Mouse (Mus musculus): ENCODE measurements around the gene Pam.
A peak's percentile ranks its signal among the peaks of the same experiment; 100 is the strongest.
"Not testable (repeated sequence)": the region's sequence is repeated elsewhere in the genome, so short reads cannot be mapped to it uniquely, and the experiment has no call there.

Pam gene

DNA sequence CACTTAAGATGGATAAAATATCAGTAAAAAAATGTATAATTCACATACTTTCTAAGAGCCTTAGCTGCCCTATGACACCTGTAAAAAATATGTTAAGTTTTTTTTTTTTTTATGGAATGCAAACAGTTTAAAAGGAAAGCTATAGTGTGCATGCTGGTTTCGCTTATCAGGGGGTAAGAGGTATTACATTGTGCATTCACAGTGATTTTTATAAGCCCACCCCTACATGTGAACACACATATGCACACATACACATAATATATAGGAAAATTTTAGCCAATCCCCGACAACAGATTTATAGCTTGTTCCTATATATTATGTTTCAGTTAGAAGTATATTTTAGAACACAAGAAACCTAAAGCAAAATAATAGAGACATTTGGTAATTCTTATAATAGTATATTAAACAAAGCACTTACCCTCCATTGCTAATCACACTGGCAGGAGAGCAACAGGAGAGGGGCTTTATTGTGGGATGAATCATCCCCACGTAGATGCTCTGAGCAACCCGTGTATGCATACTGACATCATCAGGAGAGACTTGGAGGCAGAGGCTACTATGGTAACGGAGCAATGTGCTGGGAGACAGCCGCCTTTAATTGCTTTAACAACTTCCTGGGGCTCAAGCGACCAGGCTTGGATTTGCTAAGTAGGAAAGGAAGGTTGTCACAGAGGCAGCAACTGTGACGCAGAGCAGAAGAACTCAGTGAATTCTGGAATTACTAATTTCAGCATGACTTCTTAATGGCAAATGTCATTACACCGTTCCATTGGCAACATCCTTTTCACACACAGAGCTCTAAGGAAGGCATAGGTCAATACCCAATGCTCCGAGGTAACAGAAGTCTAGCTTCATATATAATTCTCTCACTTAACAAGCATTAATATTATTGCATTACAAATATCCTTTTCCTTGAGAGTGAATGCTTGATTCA, 47.9 kb downstream of the Pam start:
- no peak for DNase-seq (ENCODE audit: extremely low read depth, insufficient read length, low spot score)

- DNase-seq (ENCODE audit: extremely low read depth, insufficient read length, low spot score), result no peak
These were observed 53.0 kb downstream of the Pam start for GRCm38 (mm10) chr1:98042425-98042824.

GRCm38 (mm10) chr1:98038252-98038651, 57.2 kb downstream of the Pam start:
- DNase-seq (ENCODE audit: extremely low read depth, insufficient read length, low spot score), result peak; percentile 51

- DNase-seq (ENCODE audit: extremely low read depth, insufficient read length, low spot score), result no peak
These were observed 59.7 kb downstream of the Pam start for GRCm38 (mm10) chr1:98035736-98036135.

GRCm38 (mm10) chr1:98031802-98032201, 63.6 kb downstream of the Pam start:
- no peak for DNase-seq (ENCODE audit: extremely low read depth, insufficient read length, low spot score)

- peak; percentile 63 for DNase-seq (ENCODE audit: extremely low read depth, insufficient read length, low spot score)
These were observed 66.4 kb downstream of the Pam start for GRCm38 (mm10) chr1:98029025-98029424.

DNA sequence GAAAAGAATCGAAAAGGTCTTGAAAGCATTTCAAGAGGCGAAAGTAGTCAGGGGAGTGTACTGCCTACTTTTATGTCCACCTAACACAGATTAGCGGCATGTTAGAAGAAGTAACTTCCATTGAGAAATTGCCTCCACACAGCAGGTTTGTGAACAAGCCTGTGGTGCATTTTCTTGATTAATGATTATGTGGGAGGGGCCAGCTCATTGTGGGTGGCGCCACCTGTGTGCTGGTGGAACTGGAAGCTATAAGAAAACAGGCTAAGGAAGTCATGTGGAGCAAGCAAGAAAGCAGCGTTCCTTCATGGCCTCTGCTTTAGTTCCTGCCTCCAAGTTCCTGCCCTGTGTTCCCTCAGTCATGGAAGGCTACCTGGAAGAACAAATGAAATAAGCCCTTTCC, 67.0 kb downstream of the Pam start:
- no peak for DNase-seq (ENCODE audit: extremely low read depth, insufficient read length, low spot score)

- no peak for DNase-seq (ENCODE audit: extremely low read depth, insufficient read length, low spot score)
These were observed 67.5 kb downstream of the Pam start for GRCm38 (mm10) chr1:98027959-98028358.

DNA sequence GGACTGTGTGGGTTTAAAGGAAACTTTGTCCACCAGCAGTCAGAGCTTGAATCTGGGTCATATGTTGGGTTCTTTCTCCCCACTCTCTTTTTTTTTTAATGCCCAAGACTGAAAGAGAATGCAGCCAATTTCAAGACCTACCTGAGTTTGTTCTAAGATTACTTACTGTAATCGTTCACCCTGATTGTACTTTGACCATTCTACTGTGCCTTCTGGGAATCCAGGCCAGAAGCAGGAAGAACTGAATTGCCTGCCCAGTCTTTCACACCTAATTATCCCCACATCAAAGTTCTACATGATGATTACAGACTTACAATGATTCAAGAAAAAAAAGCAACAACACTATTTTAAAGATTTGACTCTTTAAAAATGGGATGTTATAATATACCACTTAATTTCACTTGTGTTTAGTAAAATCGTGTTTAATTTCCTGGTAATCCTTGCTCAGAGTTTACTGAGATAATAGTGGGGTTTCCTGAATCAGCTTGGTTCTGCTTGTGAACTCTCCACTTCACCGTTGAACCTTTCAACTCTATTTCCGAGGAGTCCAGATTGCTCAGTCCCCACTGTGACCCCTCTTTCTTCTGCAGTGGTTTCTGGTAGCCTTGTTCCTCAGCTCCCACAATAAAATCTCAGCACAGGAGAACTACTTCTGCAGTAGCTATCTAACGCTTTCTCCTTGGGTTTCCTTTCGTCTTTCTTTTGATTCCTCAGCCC, 69.4 kb downstream of the Pam start:
- no peak for DNase-seq (ENCODE audit: extremely low read depth, insufficient read length, low spot score)

- DNase-seq (ENCODE audit: extremely low read depth, insufficient read length, low spot score), result no peak
These were observed 71.6 kb downstream of the Pam start for GRCm38 (mm10) chr1:98023866-98024265.

DNA sequence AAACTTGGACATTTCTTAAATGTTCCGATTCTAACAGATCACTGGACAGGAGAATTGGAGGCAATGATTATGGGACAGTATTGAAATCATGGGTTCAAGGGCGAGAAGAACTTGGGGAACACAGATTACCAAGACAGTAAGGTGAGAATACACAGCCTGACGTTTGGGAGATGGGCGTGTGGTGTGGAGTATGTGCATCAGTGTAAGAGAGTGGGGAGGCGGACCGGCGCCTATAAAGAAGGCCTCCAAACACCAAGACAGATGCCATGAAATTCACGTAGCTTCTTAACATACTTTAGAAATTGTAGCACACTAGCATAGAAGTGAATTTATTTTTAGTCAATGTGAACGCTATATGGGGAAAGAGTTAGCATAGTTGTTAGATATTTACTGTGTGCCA, 76.5 kb downstream of the Pam start:
- no peak for DNase-seq (ENCODE audit: extremely low read depth, insufficient read length, low spot score)

- DNase-seq (ENCODE audit: extremely low read depth, insufficient read length, low spot score), result no peak
These were observed 79.2 kb downstream of the Pam start for GRCm38 (mm10) chr1:98016004-98016848.

- DNase-seq (ENCODE audit: extremely low read depth, insufficient read length, low spot score), result no peak
These were observed 79.9 kb downstream of the Pam start for GRCm38 (mm10) chr1:98015564-98015963.

GRCm38 (mm10) chr1:98002561-98003425, 92.7 kb downstream of the Pam start:
- DNase-seq (ENCODE audit: extremely low read depth, insufficient read length, low spot score), result peak; percentile 47

- no peak for DNase-seq (ENCODE audit: extremely low read depth, insufficient read length, low spot score)
These were observed 96.0 kb downstream of the Pam start for GRCm38 (mm10) chr1:97999465-97999864.

GRCm38 (mm10) chr1:97998961-97999360, 96.5 kb downstream of the Pam start:
- not testable (repeated sequence) for DNase-seq (ENCODE audit: extremely low read depth, insufficient read length, low spot score)

- DNase-seq (ENCODE audit: extremely low read depth, insufficient read length, low spot score), result no peak
These were observed 98.4 kb downstream of the Pam start for GRCm38 (mm10) chr1:97997088-97997487.

GRCm38 (mm10) chr1:97991976-97992375, 103.5 kb downstream of the Pam start:
- DNase-seq (ENCODE audit: extremely low read depth, insufficient read length, low spot score), result no peak

DNA sequence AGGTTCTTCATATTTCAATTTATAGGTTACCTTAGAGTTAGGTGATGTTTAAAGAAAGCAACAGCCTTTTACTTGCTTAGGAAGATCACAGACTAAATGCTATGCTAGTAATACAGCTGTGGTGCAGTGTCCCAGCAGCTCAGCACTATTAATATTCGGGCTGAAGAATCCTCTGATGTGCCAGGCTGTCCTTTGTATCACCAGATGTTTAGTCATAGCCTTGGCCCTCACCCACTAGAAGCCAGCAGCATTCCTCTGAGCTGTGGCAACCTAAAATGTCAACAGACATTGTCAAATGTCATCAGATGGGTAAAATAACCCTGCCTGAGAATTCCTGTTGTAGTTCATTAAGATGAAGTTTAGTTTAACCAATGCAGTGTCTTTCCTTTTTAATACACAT, 112.3 kb downstream of the Pam start:
- peak; percentile 34 for DNase-seq (ENCODE audit: extremely low read depth, insufficient read length, low spot score)

DNA sequence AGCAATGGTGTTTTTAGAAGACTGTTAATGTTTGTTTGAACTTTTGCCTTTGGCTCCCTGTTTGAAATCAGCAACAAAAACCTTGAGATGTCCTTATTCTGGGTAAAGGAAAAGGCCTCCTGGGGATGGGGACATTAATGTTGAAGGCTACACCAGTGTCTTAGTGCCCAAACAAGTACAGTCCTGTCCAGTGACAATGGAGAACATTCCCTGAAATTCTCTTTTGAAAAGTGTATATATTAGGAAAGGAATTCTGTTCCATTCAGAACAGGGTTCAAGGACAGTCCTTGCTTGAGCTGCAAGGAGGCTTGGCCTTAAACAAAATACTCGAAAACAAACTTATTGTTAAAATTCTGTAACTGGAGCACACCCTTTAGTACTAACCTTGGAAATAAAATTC, 116.0 kb downstream of the Pam start:
- DNase-seq (ENCODE audit: extremely low read depth, insufficient read length, low spot score), result no peak
